Mouse (Mus musculus) MEL (cell line): Measurements from ENCODE around the gene Dnajb3. TPM values are rescaled to one million over a fixed set of nuclear protein-coding genes. Genes with fewer than 3 reads are reported as not detected.

Source experiments
- DNase-seq: peaks from one replicate; pipeline ENCODE4 v3.0.0; 2011; ENCODE audit warnings: low read depth, low spot score
- H3K27ac ChIP-seq: 2 replicates; pipeline ENCODE4 v1.5.1; 2012; ENCODE audit warnings: low read depth, mild to moderate bottlenecking, control low read depth, low read length, moderate library complexity; ENCODE audit not compliant: control insufficient read depth
- H3K27me3 ChIP-seq, 2 experiments: fragments of 150-350 bp in 1 of 2; sonication (generic) in 1 of 2; 2 replicates each; pipeline ENCODE4 v1.6.1; 2012; ENCODE audit warnings: low read length in 2 of 2, mild to moderate bottlenecking in 2 of 2, improper control_type of control experiment in 1 of 2, moderate library complexity in 1 of 2; ENCODE audit not compliant: insufficient read depth in 2 of 2, control insufficient read depth in 1 of 2
- H3K36me3 ChIP-seq, 2 experiments: 2 replicates each; pipeline ENCODE4 v1.6.1; 2012 to 2014; ENCODE audit warnings: low read length in 2 of 2, improper control_type of control experiment in 1 of 2, inconsistent platforms in 1 of 2, mild to moderate bottlenecking in 1 of 2; ENCODE audit not compliant: insufficient read depth in 2 of 2, control insufficient read depth in 1 of 2
- H3K4me1 ChIP-seq, 2 experiments: fragments of 150-350 bp in 1 of 2; sonication (generic) in 1 of 2; 2 replicates each; pipeline ENCODE4 v1.6.1; 2012; ENCODE audit warnings: low read length in 2 of 2, improper control_type of control experiment in 1 of 2, mild to moderate bottlenecking in 1 of 2; ENCODE audit not compliant: insufficient read depth in 2 of 2, control insufficient read depth in 1 of 2
- H3K4me3 ChIP-seq, 2 experiments: fragments of 150-350 bp in 1 of 2; sonication (generic) in 1 of 2; 2 replicates each; pipeline ENCODE4 v1.5.1; 2012; ENCODE audit warnings: low read depth in 2 of 2, low read length in 2 of 2, mild to moderate bottlenecking in 2 of 2, moderate library complexity in 2 of 2, control low read depth in 1 of 2, improper control_type of control experiment in 1 of 2; ENCODE audit not compliant: control insufficient read depth in 1 of 2, insufficient read depth in 1 of 2
- H3K79me2 ChIP-seq: 2 replicates; pipeline ENCODE4 v1.6.1; 2012; ENCODE audit warnings: mild to moderate bottlenecking, low read length, moderate library complexity; ENCODE audit not compliant: control insufficient read depth, poor library complexity, insufficient read depth
- H3K9ac ChIP-seq: 2 replicates; pipeline ENCODE4 v1.6.1; 2012; ENCODE audit warnings: low read depth, mild to moderate bottlenecking, control low read depth, low read length, moderate library complexity; ENCODE audit not compliant: control insufficient read depth, poor library complexity, severe bottlenecking
- H3K9me3 ChIP-seq: fragments of 150-350 bp; sonication (generic); replicated peaks from 2 replicates; pipeline ENCODE4 v1.6.1; 2012; ENCODE audit warnings: mild to moderate bottlenecking, low read length, improper control_type of control experiment, moderate library complexity; ENCODE audit not compliant: insufficient read depth
- CHD2 ChIP-seq: IDR thresholded peaks from 2 replicates; pipeline ENCODE4 v1.6.1; 2011; ENCODE audit warnings: low read length, improper control_type of control experiment
- CTCF ChIP-seq, 3 experiments: IDR thresholded peaks in 2 of 3; conservative IDR thresholded peaks in 1 of 3; 2 replicates each; pipeline ENCODE4 v1.5.1; 2011 to 2012; ENCODE audit warnings: low read length in 3 of 3, low read depth in 2 of 3, mild to moderate bottlenecking in 2 of 3, improper control_type of control experiment in 1 of 3, inconsistent platforms in 1 of 3, mixed read lengths in 1 of 3, moderate library complexity in 1 of 3; ENCODE audit not compliant: control insufficient read depth in 1 of 3, insufficient read depth in 1 of 3, poor library complexity in 1 of 3, severe bottlenecking in 1 of 3
- E2F4 ChIP-seq: IDR thresholded peaks from 2 replicates; pipeline ENCODE4 v1.6.1; 2011; ENCODE audit warnings: low read depth, low read length, improper control_type of control experiment, borderline replicate concordance
- ELF1 ChIP-seq: IDR thresholded peaks from 2 replicates; pipeline ENCODE4 v1.6.1; 2014; ENCODE audit warnings: low read depth, mild to moderate bottlenecking, inconsistent platforms, low read length, improper control_type of control experiment, moderate library complexity
- EP300 ChIP-seq, 2 experiments: IDR thresholded peaks; 2 replicates each; pipeline ENCODE4 v1.6.1; 2011; ENCODE audit warnings: improper control_type of control experiment in 2 of 2, low read length in 2 of 2, low read depth in 1 of 2, mild to moderate bottlenecking in 1 of 2
- HCFC1 ChIP-seq: IDR thresholded peaks from 2 replicates; pipeline ENCODE4 v1.6.1; 2012; ENCODE audit warnings: low read depth, mild to moderate bottlenecking, inconsistent platforms, low read length, improper control_type of control experiment, moderate library complexity
- JUND ChIP-seq: IDR thresholded peaks from 2 replicates; pipeline ENCODE4 v1.6.1; 2011; ENCODE audit warnings: low read depth, mild to moderate bottlenecking, improper control_type of control experiment, low read length
- MXI1 ChIP-seq: IDR thresholded peaks from 2 replicates; pipeline ENCODE4 v1.6.1; 2011; ENCODE audit warnings: mild to moderate bottlenecking, low read depth, low read length, improper control_type of control experiment
- POLR2A ChIP-seq, 2 experiments: IDR thresholded peaks; 2 replicates each; pipeline ENCODE4 v1.6.1; 2011 to 2012; ENCODE audit warnings: low read length in 2 of 2, mild to moderate bottlenecking in 2 of 2, control low read depth in 1 of 2, improper control_type of control experiment in 1 of 2, low read depth in 1 of 2, moderate library complexity in 1 of 2; ENCODE audit not compliant: control insufficient read depth in 1 of 2, insufficient read depth in 1 of 2, poor library complexity in 1 of 2
- POLR2AphosphoS2 ChIP-seq: IDR thresholded peaks from 2 replicates; pipeline ENCODE4 v1.6.1; 2011; ENCODE audit warnings: low read length, improper control_type of control experiment
- POLR2AphosphoS5 ChIP-seq: IDR thresholded peaks from 2 replicates; pipeline ENCODE4 v1.6.1; 2012; ENCODE audit warnings: low read depth, borderline replicate concordance, mild to moderate bottlenecking, inconsistent platforms, low read length, moderate library complexity, mixed read lengths
- RCOR1 ChIP-seq: IDR thresholded peaks from 2 replicates; pipeline ENCODE4 v1.6.1; 2012; ENCODE audit warnings: low read depth, mild to moderate bottlenecking, inconsistent platforms, low read length, improper control_type of control experiment
- SMC3 ChIP-seq: IDR thresholded peaks from 2 replicates; pipeline ENCODE4 v1.6.1; 2011; ENCODE audit warnings: low read depth, low read length, improper control_type of control experiment
- TBP ChIP-seq: IDR thresholded peaks from 2 replicates; pipeline ENCODE4 v1.8.0; 2011; ENCODE audit warnings: low read depth, low read length, improper control_type of control experiment
- USF1 ChIP-seq: IDR thresholded peaks from 2 replicates; pipeline ENCODE4 v1.6.1; 2014; ENCODE audit warnings: low read depth, mild to moderate bottlenecking, inconsistent platforms, low read length, improper control_type of control experiment, moderate library complexity
- ZKSCAN1 ChIP-seq: IDR thresholded peaks from 2 replicates; pipeline ENCODE4 v1.6.1; 2012; ENCODE audit warnings: low read depth, mild to moderate bottlenecking, inconsistent platforms, low read length, improper control_type of control experiment, moderate library complexity
- polyA plus RNA-seq, 2 experiments: library from polyadenylated mRNA; stranded (reverse) in 1 of 2; unstranded in 1 of 2; fragments of >175 nt in 1 of 2; fragments of >200 nt in 1 of 2; gene quantifications; 2 replicates each; pipeline versions ENCODE4 v1.2.1 to v1.2.4; 2012; ENCODE audit warnings: low replicate concordance in 2 of 2, low read depth in 1 of 2; ENCODE audit not compliant: insufficient read length in 2 of 2, insufficient read depth in 1 of 2, missing spikeins in 1 of 2
- total RNA-seq: library from RNA; depleted of rRNA; stranded (reverse); fragments of 300-350 nt; gene quantifications from 2 replicates; pipeline ENCODE4 v1.2.3, GENCODE M21; 2012; rRNA removed

Dnajb3 gene
- total and polyA plus RNA-seq, 3 experiments, result not detected

- Histone ChIP-seq H3K9me3 (no peaks in the 10 kb centered on the region), H3K79me2 (no peaks in the 10 kb centered on the region), H3K36me3 (no peaks in the 10 kb centered on the region), H3K27ac (no peak overlapping the region), H3K4me3 (no peak overlapping the region), H3K9ac (no peak overlapping the region), H3K27me3 (no peaks in the 10 kb centered on the region), H3K4me1 (no peaks in the 10 kb centered on the region)
- DNase-seq, result no peak
- no peak for TF ChIP-seq E2F4
- TF ChIP-seq POLR2AphosphoS2, result no peak
- TF ChIP-seq ZKSCAN1, result no peak
- TF ChIP-seq EP300 (IDR thresholded peaks at IDR 0.05; ENCODE audit: low read depth in 1 of 2, low read length in 2 of 2), result no peak
- no peak for TF ChIP-seq SMC3
- TF ChIP-seq HCFC1, result no peak
- TF ChIP-seq ELF1, result no peak
- no peak for TF ChIP-seq CTCF (IDR thresholded peaks at IDR 0.05 in 2 of 3, conservative IDR thresholded peaks at IDR 0.05 in 1 of 3; ENCODE audit: control insufficient read depth in 1 of 3, insufficient read depth in 1 of 3, low read depth in 2 of 3, low read length in 3 of 3, poor library complexity in 1 of 3, severe bottlenecking in 1 of 3)
- TF ChIP-seq TBP, result no peak
- no peak for TF ChIP-seq RCOR1
- TF ChIP-seq POLR2AphosphoS5, result no peak
- no peak for TF ChIP-seq MXI1
- no peak for TF ChIP-seq USF1
- TF ChIP-seq POLR2A (IDR thresholded peaks at IDR 0.05; ENCODE audit: control insufficient read depth in 1 of 2, insufficient read depth in 1 of 2, low read depth in 1 of 2, low read length in 2 of 2, poor library complexity in 1 of 2), result no peak
- no peak for TF ChIP-seq CHD2
- no peak for TF ChIP-seq JUND
These were observed 47.2 kb downstream of the Dnajb3 start for GRCm38 (mm10) chr1:88158430-88158829.

Other genes with a start within 250 kb of the Dnajb3 start
- gene Usp40, start 197.2 kb downstream of the Dnajb3 start, total RNA-seq, result 8.8 and 8.9 TPM in 2 replicates
- 10 to 100 TPM in 1 of 2 experiments, not detected in 1; 10.1 TPM for gene Usp40, start 197.2 kb downstream of the Dnajb3 start, polyA plus RNA-seq
- gene Ugt1a10, start 150.4 kb downstream of the Dnajb3 start, total RNA-seq, result not detected in 2 replicates
- not detected for gene Ugt1a10, start 150.4 kb downstream of the Dnajb3 start, polyA plus RNA-seq
- gene Ugt1a9, start 135.0 kb downstream of the Dnajb3 start, total RNA-seq, result not detected in 2 replicates
- not detected for gene Ugt1a9, start 135.0 kb downstream of the Dnajb3 start, polyA plus RNA-seq
- not detected in 2 replicates for gene Ugt1a8, start 118.0 kb downstream of the Dnajb3 start, total RNA-seq
- not detected for gene Ugt1a8, start 118.0 kb downstream of the Dnajb3 start, polyA plus RNA-seq
- gene Ugt1a7c, start 110.7 kb downstream of the Dnajb3 start, total RNA-seq, result 0.03 TPM in 1 of 2 replicates, not detected in the other
- gene Ugt1a7c, start 110.7 kb downstream of the Dnajb3 start, polyA plus RNA-seq, result not detected
- not detected in 2 replicates for gene Ugt1a6b, start 102.5 kb downstream of the Dnajb3 start, total RNA-seq
- not detected for gene Ugt1a6b, start 102.5 kb downstream of the Dnajb3 start, polyA plus RNA-seq
- gene Ugt1a6a, start 71.0 kb downstream of the Dnajb3 start, total RNA-seq, result not detected in 2 replicates
- gene Ugt1a6a, start 71.0 kb downstream of the Dnajb3 start, polyA plus RNA-seq, result not detected
- not detected in 2 replicates for gene Ugt1a5, start 39.8 kb downstream of the Dnajb3 start, total RNA-seq
- not detected for gene Ugt1a5, start 39.8 kb downstream of the Dnajb3 start, polyA plus RNA-seq
- gene Ugt1a2, start 5.2 kb downstream of the Dnajb3 start, total RNA-seq, result not detected in 2 replicates
- not detected for gene Ugt1a2, start 5.2 kb downstream of the Dnajb3 start, polyA plus RNA-seq
- not detected in 2 replicates for gene Ugt1a1, start 6.2 kb upstream of the Dnajb3 start, total RNA-seq
- gene Ugt1a1, start 6.2 kb upstream of the Dnajb3 start, polyA plus RNA-seq, result not detected
- gene Mroh2a, start 21.2 kb upstream of the Dnajb3 start, total RNA-seq, result 0.20 and 0.27 TPM in 2 replicates
- 1 to 10 TPM in 1 of 2 experiments, not detected in 1; 2.5 TPM for gene Mroh2a, start 21.2 kb upstream of the Dnajb3 start, polyA plus RNA-seq
- gene Hjurp, start 71.9 kb upstream of the Dnajb3 start, total RNA-seq, result 58.6 and 59.4 TPM in 2 replicates
- 100 to 1,000 TPM in 1 of 2 experiments, 10 to 100 TPM in 1; 76.3 to 103 TPM for gene Hjurp, start 71.9 kb upstream of the Dnajb3 start, polyA plus RNA-seq
- not detected in 2 replicates for gene Trpm8, start 71.9 kb upstream of the Dnajb3 start, total RNA-seq
- not detected for gene Trpm8, start 71.9 kb upstream of the Dnajb3 start, polyA plus RNA-seq
- not detected in 2 replicates for gene Spp2, start 201.2 kb upstream of the Dnajb3 start, total RNA-seq
- not detected for gene Spp2, start 201.2 kb upstream of the Dnajb3 start, polyA plus RNA-seq